Mouse (Mus musculus) neural tube, embryonic 11.5 days (tissue): ENCODE data around the gene Hapln3. TPM values are rescaled to one million over a fixed set of nuclear protein-coding genes. Genes with fewer than 3 reads are reported as not detected.

Experiments
- ATAC-seq: fragments of 200-750 bp; cut with Nextera tagmentation; 2 replicates; pipeline ENCODE4 v1.8.0; 2017; ENCODE audit warnings: moderate number of reproducible peaks, mild to moderate bottlenecking, moderate TSS enrichment, moderate library complexity; ENCODE audit not compliant: insufficient read depth, low FRiP score, low TSS enrichment
- DNase-seq: peaks from one replicate; pipeline ENCODE4 v3.0.0-alpha.2; 2015; ENCODE audit warnings: low spot score
- H3K27ac ChIP-seq: fragments of 300-500 bp; sonication (generic); 2 replicates; pipeline ENCODE4 v1.5.1; 2014; ENCODE audit warnings: low read depth, mild to moderate bottlenecking, low read length
- H3K27me3 ChIP-seq: fragments of 300-500 bp; sonication (generic); 2 replicates; pipeline ENCODE4 v1.6.1; 2014; ENCODE audit warnings: mild to moderate bottlenecking, low read length, mixed read lengths; ENCODE audit not compliant: control insufficient read depth, insufficient read depth
- H3K36me3 ChIP-seq: fragments of 300-500 bp; sonication (generic); 2 replicates; pipeline ENCODE4 v1.6.1; 2014; ENCODE audit warnings: mild to moderate bottlenecking, low read length, moderate library complexity, mixed read lengths; ENCODE audit not compliant: control insufficient read depth, insufficient read depth
- H3K4me1 ChIP-seq: fragments of 300-500 bp; sonication (generic); 2 replicates; pipeline ENCODE4 v1.6.1; 2014; ENCODE audit warnings: low read length, mixed read lengths; ENCODE audit not compliant: control insufficient read depth, insufficient read depth
- H3K4me2 ChIP-seq: fragments of 300-500 bp; sonication (generic); 2 replicates; pipeline ENCODE4 v1.6.1; 2014; ENCODE audit warnings: low read depth, mild to moderate bottlenecking, moderate library complexity
- H3K4me3 ChIP-seq: fragments of 300-500 bp; sonication (generic); 2 replicates; pipeline ENCODE4 v1.5.1; 2014; ENCODE audit warnings: low read depth, low read length
- H3K9ac ChIP-seq: fragments of 300-500 bp; sonication (generic); 2 replicates; pipeline ENCODE4 v1.6.1; 2014; ENCODE audit warnings: mild to moderate bottlenecking, low read length
- H3K9me3 ChIP-seq: fragments of 300-500 bp; sonication (generic); 2 replicates; pipeline ENCODE4 v1.6.1; 2016; ENCODE audit warnings: low read length; ENCODE audit not compliant: control insufficient read depth
- WGBS: fragments of 180-500 bp; shearing (Covaris S2); extraction: QIAGEN DNeasy Blood & Tissue Kit; methylation state at CpG from one replicate; pipeline ENCODE4 v1.1.7; 2014; 5-methylcytosine and 5-hydroxymethylcytosine counted together
- polyA plus RNA-seq: library from polyadenylated mRNA; unstranded; fragments of >200 nt; fragmentation: Nextera tagmentation; extraction: Ambion mirVana; gene quantifications from 2 replicates; pipeline ENCODE4 v1.2.1, GENCODE M21; 2014

Hapln3 gene
- polyA plus RNA-seq, 1 experiment from 2014 or later: 1.2 TPM

GRCm38 (mm10) chr7:79147011-79147837 is 16.4 kb upstream of the Hapln3 start:
- Histone ChIP-seq H3K9me3 (no peaks in the 10 kb centered on the region), H3K27ac (no peak overlapping the region), H3K9ac (no peak overlapping the region), H3K4me3 (no peak overlapping the region), H3K4me2 (peak overlapping the region; percentile 85; the same call in 1 of the 2 replicates), H3K27me3 (no peaks in the 10 kb centered on the region), H3K36me3 (no peaks in the 10 kb centered on the region; the same call in 1 of the 2 replicates), H3K4me1 (peaks cover 11% of the 10 kb centered on the region; the same call in 1 of the 2 replicates)
- ATAC-seq: no peak
- 63% methylated on average over 12 of the region's 12 CpGs for WGBS
- DNase-seq: no peak

DNA sequence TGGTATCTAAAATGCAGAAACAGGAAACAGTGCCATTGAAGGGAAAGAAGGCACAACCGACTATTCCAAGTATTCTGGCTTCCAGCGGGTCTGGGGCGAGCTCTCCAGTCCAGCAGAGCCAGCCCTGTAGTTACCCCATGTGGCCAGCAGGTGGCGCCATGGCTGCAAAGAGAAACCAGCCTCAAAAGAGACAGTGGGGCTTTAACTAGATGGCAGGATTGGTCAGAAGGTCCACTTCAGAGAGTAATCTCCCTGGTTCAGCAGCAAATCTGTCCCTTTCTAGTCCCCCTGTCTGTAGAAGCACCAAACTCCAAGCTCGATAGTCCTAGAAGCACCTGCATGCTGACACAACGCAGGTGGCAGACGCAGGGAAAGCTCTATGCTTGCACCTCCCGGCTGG is 10.1 kb upstream of the Hapln3 start:
- H3K9ac ChIP-seq: no peak overlapping the region
- H3K4me2 ChIP-seq: no peak overlapping the region
- ATAC-seq (no peak), DNase-seq (peak; percentile 85)
- WGBS: 30% methylated on average over 8 of the region's 8 CpGs
- H3K9me3 ChIP-seq: no peaks in the 10 kb centered on the region
- H3K36me3 ChIP-seq: no peaks in the 10 kb centered on the region; the same call in 1 of the 2 replicates
- H3K27ac ChIP-seq: no peak overlapping the region
- no peak overlapping the region for H3K4me3 ChIP-seq
- H3K27me3 ChIP-seq: no peaks in the 10 kb centered on the region
- no peaks in the 10 kb centered on the region for H3K4me1 ChIP-seq

DNA sequence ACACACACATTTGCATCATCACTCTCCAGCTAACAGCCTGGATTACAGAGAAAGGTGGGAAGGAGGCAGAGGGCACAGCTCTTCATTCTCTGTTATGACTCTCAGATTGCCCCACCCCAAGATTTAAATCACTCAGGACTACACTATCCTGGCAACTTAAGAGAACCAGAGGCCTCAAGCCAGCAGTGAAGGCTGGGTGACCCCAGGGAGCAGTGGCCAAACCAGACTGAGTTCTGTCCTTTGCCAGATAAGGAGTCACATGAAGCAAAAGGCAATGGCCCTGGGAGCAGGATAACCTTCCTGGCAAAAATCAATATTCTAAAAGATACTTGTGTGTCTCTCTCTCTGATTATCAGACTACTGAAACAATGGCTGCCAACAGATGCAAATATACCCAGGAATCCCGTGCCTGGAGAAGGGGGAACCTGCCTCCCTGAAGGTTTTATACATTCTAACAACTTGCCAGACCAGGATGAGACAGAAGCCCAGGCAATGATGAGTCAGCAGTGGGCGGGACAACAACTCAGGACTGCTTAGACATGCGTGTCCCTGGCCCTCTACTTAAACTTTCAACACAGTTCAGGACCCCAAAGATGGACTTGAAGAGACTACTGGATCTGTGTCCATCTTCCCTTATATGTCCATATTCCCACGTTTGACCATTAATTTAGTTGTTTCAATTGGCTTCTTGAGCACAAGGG is 9.2 kb upstream of the Hapln3 start:
- ATAC-seq: no peak

GRCm38 (mm10) chr7:79139328-79139824 is 8.6 kb upstream of the Hapln3 start:
- no peaks in the 10 kb centered on the region for H3K27me3 ChIP-seq
- no peaks in the 10 kb centered on the region; the same call in 1 of the 2 replicates for H3K36me3 ChIP-seq
- H3K4me3 ChIP-seq: no peak overlapping the region
- H3K27ac ChIP-seq: no peak overlapping the region
- H3K9me3 ChIP-seq: no peaks in the 10 kb centered on the region
- H3K4me1 ChIP-seq: no peaks in the 10 kb centered on the region
- no peak for DNase-seq
- WGBS: 62% methylated on average over 6 of the region's 6 CpGs
- H3K9ac ChIP-seq: no peak overlapping the region
- ATAC-seq: no peak
- no peak overlapping the region for H3K4me2 ChIP-seq

More for the DNA sequence above, 9.2 kb upstream of the Hapln3 start:
- Histone ChIP-seq H3K9ac (no peak overlapping the region), H3K4me2 (no peak overlapping the region), H3K9me3 (no peaks in the 10 kb centered on the region), H3K27me3 (no peaks in the 10 kb centered on the region), H3K4me1 (no peaks in the 10 kb centered on the region), H3K4me3 (no peak overlapping the region), H3K36me3 (no peaks in the 10 kb centered on the region; the same call in 1 of the 2 replicates), H3K27ac (no peak overlapping the region)
- WGBS: 61% methylated on average over 4 of the region's 4 CpGs
- DNase-seq: no peak

GRCm38 (mm10) chr7:79133391-79133790 is 2.6 kb upstream of the Hapln3 start:
- Histone ChIP-seq H3K36me3 (no peaks in the 10 kb centered on the region; the same call in 1 of the 2 replicates), H3K27ac (no peak overlapping the region), H3K4me2 (no peak overlapping the region), H3K27me3 (0 out of 2 replicates have a peak, but pooled peaks cover 3% of the 10 kb centered on the region), H3K9me3 (no peaks in the 10 kb centered on the region), H3K9ac (no peak overlapping the region), H3K4me3 (no peak overlapping the region), H3K4me1 (peaks cover 5% of the 10 kb centered on the region; the same call in 1 of the 2 replicates)
- WGBS: 39% methylated on average over 6 of the region's 6 CpGs
- no peak for ATAC-seq
- DNase-seq: no peak

GRCm38 (mm10) chr7:79130385-79130784 is 433 bp downstream of the Hapln3 start:
- DNase-seq: no peak
- no peak overlapping the region for H3K27ac ChIP-seq
- no peak overlapping the region for H3K4me3 ChIP-seq
- no peak overlapping the region; the same call in 1 of the 2 replicates for H3K9ac ChIP-seq
- 12% methylated on average over 13 of the region's 13 CpGs for WGBS
- peaks cover 5% of the 10 kb centered on the region; the same call in 1 of the 2 replicates for H3K4me1 ChIP-seq
- no peaks in the 10 kb centered on the region for H3K9me3 ChIP-seq
- peak overlapping the region; percentile 15 for H3K4me2 ChIP-seq
- ATAC-seq: no peak
- H3K36me3 ChIP-seq: no peaks in the 10 kb centered on the region; the same call in 1 of the 2 replicates
- H3K27me3 ChIP-seq: 0 out of 2 replicates have a peak, but pooled peaks cover 3% of the 10 kb centered on the region

DNA sequence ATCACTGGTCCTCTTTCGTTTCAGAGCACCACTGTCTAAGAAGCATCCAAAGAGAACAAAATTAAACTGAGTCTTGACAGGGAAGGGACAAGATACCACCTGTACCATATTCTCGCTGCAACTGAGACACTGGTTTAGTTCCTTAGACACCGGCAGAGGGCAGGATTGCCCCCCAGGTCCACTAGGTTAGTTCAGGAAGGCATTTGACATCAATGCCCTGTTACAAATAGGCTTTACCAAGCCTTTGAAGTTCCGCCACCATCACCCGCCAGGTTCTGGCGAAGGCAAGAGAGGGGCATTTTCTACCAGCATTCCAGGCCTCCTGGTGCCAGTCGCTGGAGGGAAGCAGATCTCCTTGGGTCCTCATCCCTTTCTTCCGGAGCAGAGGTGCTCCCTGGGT is 935 bp downstream of the Hapln3 start:
- H3K36me3 ChIP-seq: no peaks in the 10 kb centered on the region; the same call in 1 of the 2 replicates
- DNase-seq: peak; percentile 39
- WGBS: 15% methylated on average over 8 of the region's 8 CpGs
- peaks cover 5% of the 10 kb centered on the region; the same call in 1 of the 2 replicates for H3K4me1 ChIP-seq
- H3K9me3 ChIP-seq: no peaks in the 10 kb centered on the region
- no peak for ATAC-seq
- H3K4me3 ChIP-seq: no peak overlapping the region
- H3K27ac ChIP-seq: no peak overlapping the region
- H3K4me2 ChIP-seq: peak overlapping the region; percentile 15; the same call in 1 of the 2 replicates
- H3K27me3 ChIP-seq: 0 out of 2 replicates have a peak, but pooled peaks cover 3% of the 10 kb centered on the region
- no peak overlapping the region for H3K9ac ChIP-seq

GRCm38 (mm10) chr7:79123465-79123864 is 7.4 kb downstream of the Hapln3 start:
- no peaks in the 10 kb centered on the region for H3K36me3 ChIP-seq
- H3K4me1 ChIP-seq: no peaks in the 10 kb centered on the region
- ATAC-seq (no peak), DNase-seq (no peak)
- no peak overlapping the region for H3K9ac ChIP-seq
- no peak overlapping the region for H3K27ac ChIP-seq
- H3K4me2 ChIP-seq: no peak overlapping the region
- no peaks in the 10 kb centered on the region for H3K9me3 ChIP-seq
- no peak overlapping the region for H3K4me3 ChIP-seq
- no peaks in the 10 kb centered on the region for H3K27me3 ChIP-seq
- WGBS: 78% methylated on average over 5 of the region's 5 CpGs
